Mouse (Mus musculus): ENCODE measurements around the gene Klrb1c.
"Not testable (repeated sequence)": the region's sequence is repeated elsewhere in the genome, so short reads cannot be mapped to it uniquely, and the experiment has no call there.

Klrb1c gene

DNA sequence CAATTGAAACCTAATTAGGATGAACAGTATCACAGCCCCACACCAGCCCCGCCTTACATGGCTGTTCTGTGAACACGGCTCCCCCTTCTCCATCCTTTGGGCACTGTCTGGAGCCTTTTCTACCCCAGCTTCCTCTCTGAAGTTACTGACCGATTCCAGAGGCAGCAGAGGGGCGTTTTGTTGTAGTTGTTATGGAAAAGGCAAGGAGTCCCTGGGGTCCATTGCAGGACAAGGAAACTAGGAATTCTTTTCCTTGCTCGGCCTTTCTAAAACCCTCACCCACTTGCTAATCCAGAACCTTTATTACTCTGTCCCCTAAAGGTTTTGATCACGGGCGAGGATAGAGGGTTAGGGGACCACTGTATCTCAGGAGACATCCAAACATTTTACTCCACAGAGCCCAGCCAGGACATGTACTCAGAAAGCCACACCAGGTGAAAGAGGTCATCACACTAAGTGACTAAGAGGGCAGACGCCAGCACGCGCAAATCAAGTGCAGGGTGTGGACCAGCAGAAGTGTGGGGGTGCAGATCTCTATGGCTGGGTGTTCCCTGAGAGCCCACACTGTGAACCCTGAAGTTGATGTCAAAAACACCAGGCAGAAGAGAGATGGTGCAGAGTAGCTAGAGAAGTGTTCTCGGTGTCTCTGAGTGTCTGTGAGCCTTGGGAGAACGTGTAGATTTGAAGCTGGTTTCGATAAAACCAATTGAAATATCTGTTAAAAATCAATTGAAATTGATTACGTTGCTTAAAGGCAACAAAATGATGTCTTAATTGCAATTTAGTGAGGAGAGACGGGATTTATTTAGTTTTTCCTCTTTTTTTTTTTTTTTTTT, 9.1 kb upstream of the Klrb1c start:
- DNase-seq (ENCODE audit: low spot score), result no peak

DNA sequence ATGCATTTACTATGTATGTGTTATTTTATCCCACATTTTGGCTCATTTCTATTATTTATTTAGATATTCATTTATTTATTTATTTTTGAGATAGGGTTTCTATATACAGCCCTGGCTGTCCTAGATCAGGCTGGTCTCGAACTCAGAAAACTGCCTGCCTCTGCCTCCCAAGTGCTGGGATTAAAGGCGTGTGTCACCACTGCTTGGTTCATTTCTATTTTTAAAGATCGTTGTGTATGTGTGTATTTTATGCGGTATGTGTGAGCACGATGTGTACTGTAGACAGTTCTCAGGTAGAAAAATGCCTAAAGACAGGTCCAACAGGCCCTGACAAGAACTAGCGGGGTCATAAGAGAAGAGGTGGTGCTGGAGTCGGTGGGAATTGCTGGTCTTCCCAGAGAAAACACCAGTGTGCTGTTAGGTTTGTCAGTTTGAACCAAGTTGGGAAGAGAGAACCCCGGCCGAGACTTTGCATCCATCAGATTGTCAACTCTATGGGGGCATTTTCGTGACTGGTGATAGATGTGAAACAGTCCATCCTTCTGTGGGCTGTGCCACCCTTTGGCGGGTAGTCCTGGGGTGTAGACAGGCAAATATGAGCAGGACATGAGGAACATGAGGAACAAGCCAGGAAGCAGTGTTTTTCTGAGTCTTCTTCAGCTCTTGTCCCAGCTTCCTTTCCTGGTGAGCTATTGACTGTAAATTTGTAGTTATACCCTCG, 8.3 kb upstream of the Klrb1c start:
- no peak for DNase-seq (ENCODE audit: low spot score)

DNA sequence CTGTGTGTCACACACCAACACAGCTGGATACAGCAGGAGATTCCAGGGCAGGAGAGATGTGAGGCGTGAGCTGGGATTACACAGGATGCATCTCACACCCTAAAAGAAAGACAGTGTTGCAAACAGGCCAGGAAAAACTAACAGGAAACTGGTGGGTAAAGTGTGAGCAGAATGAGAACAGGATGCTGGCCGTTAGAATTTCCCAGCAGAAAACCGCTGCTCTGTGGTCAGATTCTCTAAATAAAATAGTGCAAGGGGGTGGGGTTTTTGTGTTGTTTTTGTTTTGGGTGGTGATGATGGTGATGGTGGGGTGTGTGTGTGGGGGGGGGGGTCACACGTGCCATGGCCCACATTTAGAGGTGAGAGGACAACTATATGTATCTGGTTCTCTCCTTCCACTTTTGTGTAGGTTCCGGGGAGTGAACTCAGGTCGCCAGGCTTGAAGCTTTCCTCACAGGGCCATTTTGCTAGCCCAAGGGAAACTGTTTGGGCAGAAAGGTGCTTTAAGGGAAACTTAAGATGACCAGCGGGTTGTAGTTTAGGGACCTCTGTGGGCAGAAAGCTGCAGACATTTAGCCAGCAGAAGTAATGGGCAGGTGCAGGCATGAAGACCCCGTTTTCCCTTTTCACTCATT, 7.4 kb upstream of the Klrb1c start:
- DNase-seq (ENCODE audit: low spot score), result no peak

DNA sequence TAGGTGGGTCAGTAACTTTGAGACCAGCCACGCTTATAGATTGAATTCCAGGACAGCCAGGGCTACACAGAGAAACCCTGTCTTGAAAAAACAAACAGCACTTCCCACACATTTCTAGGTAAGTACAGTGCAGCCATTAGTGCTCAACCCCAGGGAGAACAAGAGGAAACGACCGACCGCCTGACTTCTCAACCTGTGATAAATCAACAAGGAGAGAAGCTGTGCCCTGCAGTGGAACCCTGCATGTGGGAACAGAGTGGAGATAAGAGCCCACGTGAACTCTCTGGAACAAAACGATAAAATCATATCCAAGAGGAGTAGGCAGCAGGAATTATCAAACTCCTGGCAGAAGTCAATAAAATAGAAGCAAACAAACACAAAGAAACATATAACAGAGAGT, 4.7 kb upstream of the Klrb1c start:
- DNase-seq (ENCODE audit: low spot score), result no peak

DNA sequence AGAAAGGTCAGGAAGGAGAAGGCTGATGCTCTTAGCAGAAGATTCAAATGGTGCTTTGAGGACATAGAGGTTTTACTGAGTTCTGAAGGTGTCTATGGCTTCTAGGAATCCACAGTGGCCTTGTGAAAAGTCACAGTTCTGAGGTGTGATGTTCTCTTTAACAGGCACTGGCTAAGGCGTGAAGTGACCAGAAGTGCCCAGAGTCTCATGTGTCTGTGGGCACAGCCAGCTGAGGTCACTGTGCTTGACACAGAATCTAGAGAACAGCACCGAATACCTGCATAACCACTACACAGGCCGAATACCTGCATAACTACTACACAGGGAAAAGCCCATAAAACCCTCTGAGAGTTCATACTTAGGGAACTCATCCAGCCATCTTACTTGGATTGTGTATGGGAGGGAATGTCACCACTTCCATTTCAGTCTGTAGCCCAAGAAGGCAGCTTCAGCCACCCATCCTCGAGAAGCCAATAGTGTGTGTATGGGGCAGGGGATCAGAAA, 1.5 kb upstream of the Klrb1c start:
- DNase-seq (ENCODE audit: low spot score), result not testable (repeated sequence)

DNA sequence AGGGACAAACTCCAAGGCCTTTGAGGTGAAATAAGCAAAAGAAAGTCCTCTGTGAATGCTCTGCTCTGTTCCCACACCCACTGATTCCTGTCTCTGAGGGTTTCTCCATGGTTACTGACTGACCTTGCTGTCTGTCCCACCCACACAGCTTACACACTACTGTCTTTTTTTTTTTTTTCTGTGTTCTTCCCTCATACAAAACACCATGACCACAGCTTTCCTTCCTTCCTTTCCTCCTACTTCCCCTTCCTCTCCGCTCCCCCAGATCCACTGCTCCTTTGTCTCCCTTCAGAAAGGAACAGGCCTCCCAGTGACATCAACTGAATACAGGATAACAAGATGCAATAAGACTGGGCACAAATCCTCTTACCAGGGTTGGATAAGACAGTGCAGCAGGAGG, 498 bp downstream of the Klrb1c start:
- no peak for DNase-seq (ENCODE audit: low spot score)

DNA sequence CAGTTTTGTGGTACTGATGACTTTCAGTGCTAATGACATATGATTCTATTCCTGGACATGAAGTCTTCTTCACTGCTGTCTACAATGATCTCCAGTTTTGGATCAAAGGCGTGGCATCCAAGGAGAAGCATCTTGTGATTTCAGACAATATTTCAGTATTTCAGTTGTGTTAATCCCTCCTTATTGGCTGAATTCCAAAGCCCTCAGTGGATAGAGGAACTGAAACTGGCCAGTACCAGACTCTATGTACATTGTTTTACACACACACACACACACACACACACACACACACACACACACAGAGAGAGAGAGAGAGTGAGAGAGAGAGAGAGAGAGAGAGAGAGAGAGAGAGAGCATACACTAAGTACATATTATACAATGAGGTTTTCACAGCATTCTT, 2.6 kb downstream of the Klrb1c start:
- not testable (repeated sequence) for DNase-seq (ENCODE audit: low spot score)

DNA sequence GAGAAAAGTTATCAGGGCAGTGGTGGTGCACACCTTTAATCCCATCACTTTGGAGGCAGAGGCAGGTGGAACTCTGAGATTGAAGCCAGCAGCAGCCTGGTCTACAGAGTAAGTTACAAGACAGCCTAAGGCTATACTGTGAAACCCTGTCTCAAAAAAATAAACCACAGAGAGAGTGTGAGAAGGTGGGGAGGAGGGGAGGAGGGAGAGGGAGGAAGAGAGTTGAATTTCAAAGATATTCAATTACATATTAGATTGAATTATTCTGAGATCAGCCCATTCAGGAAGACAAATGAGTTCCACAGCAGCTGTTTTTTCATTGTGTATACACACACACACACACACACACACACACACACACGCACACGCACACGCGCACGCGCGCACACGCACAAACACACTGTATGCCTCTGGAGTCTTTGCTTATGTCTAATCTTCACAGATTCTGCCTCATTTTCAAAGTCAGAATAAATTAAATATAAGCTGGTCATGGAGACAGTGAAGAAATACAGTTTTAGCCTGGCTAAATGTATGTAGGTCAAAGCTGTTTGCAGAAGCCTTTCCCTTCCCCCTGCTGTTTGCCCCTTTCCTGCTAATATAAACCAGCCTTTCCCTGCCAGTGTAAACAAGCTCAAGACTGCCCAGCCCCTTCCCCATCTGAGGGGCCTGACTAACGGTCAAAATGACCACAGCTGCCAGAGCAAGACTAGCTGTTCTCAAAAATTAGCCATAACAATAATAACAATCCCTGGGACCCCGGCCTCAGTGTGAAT, 19.3 kb downstream of the Klrb1c start:
- no peak for DNase-seq (ENCODE audit: low spot score)

DNA sequence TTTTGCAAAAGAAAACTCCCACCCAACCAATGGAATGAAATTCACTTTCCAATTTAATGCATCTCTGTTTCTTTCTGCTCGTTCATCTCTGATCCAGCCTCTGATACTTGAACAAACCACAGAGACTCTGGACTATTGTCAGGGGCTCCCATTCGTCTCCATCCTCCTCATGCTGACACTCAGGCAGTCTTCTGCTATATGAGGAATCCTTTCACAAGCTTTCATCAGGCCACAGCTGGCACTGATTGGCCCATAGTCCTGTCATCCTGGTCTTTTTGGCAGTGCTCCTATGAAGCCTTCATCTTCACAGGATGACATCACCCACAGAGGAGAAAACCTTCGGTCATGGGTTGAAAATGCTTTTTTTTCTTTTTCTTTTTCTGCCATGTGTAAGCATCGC, 21.0 kb downstream of the Klrb1c start:
- DNase-seq (ENCODE audit: low spot score), result no peak

DNA sequence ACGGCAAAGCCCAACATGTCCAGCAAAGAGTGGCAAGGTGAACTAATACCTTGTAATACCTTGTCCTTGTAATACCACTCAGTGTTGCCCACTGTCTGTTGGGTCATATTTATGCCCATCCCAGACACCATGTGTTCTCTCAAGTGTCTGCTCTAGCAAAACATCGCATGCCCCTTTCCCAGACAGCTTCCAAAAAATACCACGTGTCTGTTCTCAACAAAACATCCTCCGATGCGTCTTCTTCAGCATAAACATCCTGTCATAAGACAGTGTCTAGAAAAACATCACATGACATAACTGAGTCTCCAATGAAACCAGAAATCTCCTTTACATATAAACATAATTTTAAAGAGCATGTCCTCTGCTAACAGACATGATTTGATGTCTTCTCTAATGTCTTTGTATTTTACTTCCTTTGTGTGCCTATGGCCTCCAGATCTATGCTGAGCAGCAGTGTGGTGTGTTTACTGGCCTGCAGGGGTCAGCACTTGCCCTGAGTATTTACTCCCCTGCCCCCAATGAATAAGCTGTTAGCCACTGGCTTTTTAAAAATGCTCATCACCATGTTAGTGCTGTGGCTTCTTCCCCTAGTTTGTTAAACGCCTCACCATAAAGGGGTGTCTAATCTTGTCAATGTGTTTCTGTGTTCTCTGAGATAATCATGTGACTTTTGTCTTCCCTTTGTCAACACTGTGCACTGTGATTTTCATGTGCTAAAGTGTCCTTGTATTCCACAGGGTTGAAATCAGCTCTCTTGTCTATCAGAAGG, 22.3 kb downstream of the Klrb1c start:
- peak; percentile 58 for DNase-seq (ENCODE audit: low spot score)

DNA sequence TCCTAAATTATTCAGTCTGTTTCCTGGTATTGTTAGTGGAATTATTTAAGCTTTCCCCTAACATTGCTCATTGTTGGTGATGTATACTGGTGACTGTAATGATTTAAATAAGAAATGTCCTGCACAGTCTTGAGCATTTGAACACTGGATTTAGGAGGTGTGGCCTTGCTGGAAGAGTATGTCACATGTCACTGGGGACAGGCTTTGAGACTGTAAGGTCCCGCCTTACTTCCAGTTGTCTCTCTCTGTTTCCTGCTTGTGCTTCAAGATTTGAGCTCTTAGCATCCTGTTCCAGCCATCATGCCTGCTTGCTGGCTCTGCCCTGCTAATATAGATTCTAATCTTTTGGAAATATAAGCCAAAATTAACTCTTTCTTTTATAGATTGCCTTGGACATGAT, 23.8 kb downstream of the Klrb1c start:
- no peak for DNase-seq (ENCODE audit: low spot score)

DNA sequence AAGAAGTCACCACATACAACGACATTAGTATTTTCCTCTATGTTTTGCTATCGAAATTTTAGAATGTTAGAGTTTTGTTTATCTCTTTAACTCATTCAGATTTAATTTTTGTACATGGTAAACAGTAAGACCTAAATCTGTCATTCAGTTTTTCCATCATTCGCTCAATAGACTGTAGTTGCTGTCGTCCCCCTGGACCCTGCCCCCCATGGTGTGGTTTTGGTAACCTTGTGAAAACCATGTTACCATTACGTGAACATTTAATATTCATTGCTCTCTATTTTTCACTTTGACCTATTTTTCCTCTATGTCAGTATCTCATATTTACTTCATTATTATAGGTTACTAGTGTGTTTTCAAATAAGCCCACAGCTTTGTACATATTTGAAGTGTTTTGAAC, 24.4 kb downstream of the Klrb1c start:
- DNase-seq (ENCODE audit: low spot score), result no peak

DNA sequence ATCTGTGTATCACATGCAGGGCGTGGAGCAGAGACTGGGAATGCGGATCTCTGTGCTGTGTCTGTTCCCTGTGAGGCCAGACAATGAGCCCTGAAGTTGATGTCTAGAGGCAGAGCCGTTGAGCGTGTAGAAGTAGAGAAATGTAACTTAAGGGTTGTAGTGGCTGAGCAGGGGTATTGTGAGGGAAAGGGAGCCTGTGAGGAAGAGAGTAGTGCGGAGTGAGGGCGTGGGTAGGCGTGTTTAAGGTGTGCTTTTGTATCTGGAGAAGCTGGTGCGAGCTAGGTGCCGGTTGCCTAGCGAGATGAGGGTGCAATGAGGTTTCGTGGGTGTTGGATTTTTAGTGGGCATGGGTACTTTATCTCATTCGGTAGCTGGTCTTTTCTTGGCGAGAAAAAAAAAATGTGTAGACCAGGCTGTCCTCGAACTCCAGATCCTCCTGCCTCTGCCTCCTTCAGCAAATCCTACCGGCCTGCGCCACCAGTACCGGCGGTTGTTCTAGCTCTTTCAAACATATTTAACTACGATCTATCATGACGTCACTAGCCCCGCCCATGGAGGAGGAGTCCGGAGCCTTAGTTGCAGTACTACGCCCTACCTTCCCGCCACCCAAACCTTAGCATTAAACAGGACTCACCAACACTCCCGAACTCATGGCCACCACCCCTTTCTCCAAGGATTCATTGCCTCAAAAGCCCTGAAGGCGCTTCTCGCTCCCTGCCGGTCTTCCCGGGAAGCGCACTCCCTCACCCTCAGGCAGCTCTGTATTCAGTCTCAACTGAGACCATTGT, 25.1 kb downstream of the Klrb1c start:
- peak; percentile 93 for DNase-seq (ENCODE audit: low spot score)

DNA sequence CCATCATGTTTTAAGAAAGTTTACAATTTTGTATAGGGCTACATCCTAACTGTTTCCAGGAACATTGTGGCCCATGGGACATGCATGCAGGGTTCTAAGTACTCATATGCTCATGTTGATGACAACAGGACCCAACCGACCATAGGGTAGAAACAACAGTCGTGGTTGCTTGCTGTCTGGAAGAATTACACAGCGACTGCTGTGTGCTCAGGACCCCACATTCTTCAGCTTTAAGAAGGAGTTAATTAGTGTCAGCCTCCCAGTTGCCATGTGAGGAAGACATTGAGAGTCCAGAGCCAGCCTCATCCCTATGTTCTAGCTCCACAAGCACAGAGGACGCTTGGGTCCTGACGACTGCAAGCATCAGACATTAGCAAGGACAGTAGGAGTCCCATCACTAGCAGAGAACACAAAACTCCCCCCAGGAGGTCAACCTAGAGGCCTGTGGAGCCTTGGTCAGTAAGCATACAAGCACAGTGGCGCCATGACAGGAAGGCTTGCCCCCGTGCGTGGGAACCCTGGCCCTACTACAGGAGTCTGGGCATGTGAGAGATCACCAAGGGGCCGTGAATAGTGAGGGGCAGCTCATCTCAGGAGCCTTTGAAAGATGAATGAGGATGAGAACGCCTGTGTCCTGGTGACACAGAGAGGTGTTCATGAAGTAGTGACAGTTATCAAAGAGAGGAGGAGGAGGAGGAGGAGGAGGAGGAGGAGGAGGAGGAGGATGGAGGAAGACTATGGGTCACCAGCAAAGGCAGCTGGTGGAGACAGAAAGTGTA, 25.9 kb downstream of the Klrb1c start:
- DNase-seq (ENCODE audit: low spot score), result not testable (repeated sequence)

DNA sequence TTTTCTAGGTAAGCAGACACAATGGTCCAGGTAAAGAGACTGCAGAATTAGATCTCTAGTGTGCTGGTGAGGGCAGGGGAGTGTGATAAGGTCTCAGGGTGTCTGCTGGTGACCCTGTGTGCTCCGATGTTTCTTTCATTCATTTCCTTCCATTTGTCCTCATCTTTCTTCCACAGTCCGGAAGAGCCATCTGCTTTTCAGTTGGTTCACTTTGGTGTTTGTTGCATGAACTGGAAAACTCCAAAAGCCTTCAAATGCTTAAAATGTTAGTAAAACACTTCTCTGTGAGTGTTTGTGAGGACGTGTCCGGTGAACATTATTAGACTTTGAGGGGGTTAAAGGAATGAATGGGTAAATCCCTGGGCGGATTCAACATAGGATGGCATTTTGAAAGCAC, 27.9 kb downstream of the Klrb1c start:
- no peak for DNase-seq (ENCODE audit: low spot score)

DNA sequence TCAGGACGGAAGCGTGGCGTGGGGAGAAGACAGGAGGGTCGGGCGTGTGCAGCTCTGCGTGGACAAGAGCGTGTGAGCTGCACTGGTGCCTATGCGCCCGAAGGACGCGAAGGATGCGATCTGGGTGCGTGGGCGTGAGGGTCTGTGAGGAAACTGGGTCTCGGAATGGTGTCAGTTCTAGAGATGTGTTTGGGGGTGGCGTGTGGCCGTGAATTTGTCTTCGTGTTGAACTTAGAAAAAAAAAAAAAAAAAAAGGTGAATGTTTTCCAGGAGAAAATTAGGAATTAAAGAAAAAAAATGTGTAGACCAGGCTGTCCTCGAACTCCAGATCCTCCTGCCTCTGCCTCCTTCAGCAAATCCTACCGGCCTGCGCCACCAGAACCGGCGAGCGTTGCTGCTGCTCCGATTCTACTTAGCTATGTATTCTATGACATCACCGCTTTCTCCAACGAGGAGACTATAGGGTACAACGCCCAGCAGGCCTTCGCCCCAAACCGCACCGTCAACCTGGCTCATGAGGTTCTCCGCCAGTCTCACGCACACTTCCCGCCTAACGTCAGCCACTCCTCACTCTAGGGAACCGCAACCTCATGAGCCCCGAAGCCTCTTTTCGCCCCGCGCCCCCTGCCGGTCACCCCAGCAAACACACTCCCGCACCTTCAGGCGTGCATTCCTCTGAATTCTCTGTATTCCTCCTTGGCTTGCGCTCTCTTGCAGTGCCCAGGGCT, 28.4 kb downstream of the Klrb1c start:
- DNase-seq (ENCODE audit: low spot score), result peak; percentile 90

DNA sequence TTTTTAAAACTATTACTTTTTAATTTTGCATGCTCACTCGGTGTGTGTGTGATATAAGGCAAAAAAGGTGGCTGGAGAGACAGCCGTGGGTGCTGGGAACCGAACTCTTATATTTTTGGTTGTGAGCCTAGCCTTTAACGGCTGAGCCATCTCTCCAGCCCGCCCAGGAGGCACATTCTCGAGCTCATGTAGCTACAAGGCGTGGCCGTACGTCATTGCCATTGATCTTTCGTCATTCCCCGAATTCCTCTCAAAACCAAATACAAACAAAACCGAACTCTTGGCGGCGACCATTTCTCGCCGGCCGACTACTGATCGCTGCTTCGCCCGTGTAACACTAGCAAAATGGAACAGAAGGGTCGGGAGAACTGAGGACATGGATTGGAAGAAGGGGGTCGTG, 29.0 kb downstream of the Klrb1c start:
- peak; percentile 96 for DNase-seq (ENCODE audit: low spot score)

DNA sequence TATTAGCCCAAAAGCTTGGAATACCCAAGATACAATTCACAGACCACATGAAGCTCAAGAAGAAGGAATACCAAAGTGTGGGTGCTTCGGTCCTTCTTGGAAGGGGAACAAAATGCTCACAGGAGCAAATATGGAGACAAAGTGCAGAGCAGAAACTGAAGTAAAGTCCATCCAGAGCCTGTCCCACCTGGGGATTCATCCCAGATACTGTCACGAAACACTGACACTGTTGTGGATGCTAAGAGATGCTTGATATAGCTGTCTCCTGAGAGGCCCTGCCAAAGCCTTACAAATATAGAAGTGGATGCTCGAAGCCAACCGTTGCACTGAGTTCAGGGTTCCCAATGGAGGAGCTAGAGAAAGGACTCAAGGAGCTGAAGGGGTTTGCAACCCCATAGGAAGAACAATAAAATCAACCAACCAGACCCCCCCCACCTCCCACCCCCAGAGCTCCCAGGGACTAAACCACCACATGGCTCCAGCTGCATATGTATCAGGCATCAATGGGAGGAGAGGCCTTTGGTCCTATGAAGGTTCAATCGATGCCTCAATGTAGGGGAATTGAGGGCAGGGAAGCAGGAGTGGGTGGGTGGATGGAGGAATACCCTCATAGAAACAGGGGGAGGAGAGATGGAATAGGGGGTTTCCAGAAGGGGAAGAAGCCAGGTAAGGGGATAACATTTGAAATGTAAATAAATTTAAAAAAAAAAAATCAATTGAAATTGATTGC, 29.6 kb downstream of the Klrb1c start:
- no peak for DNase-seq (ENCODE audit: low spot score)

All from testis, postnatal 10 days (tissue).